In the genomic region with DNA sequence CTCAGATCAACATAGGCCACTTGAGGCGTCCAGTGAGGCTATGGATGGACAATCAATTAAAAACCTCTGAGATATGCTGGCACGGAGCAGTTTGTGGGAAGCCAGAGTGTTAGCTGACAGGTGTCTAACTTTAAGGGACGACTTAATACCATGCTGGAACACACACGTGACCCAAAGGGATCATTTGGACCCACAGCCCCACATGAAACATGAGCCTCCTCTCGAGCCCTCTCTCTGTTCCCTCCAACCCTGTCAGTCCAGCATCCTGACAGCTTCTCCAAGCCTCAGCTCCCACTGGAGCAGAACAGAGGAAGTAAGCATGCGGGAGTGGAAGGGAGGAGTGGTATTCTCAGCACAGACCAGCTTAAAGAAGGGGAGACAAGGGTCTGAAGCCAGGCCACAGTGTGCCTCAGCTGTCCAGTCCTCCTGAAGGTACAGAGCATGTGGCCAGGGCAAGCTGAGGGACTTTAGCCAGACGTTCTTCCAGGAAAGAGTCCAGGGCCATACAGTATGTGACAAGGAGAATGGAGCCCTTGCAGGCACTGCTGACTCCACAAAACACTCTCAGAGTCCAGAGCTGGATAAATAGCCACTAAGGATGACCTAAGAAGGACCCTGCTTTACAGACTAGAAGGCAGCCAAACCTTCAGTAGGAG, we compare ENCODE assay signal across 22 mouse cellular contexts. TPM values are rescaled to one million over a fixed set of nuclear protein-coding genes. Genes with fewer than 3 reads are reported as not detected.
DNase-seq lines count a peak whose midpoint lies in the region; ATAC-seq and TF ChIP-seq lines count a peak whose summit lies in the region.
"Had no signal": no experiment of that assay in that cellular context is flagged by ENCODE, and none has a peak within 500 bp of the region (broad histone marks: within the 10 kb centered on the region; RNA-seq: fewer than 3 reads in every experiment).

No protein-coding gene starts in this region.

- WGBS in intestine, embryonic 16.5 days, result 49% methylated on average over 7 of the region's 7 CpGs
- WGBS in intestine, embryonic 15.5 days, result 49% methylated on average over 7 of the region's 7 CpGs
- 39% methylated on average over 7 of the region's 7 CpGs for WGBS in limb, embryonic 14.5 days
- WGBS in limb, embryonic 10.5 days, result 61% methylated on average over 7 of the region's 7 CpGs
- WGBS in stomach, embryonic 16.5 days, result 44% methylated on average over 7 of the region's 7 CpGs

- H3K9ac ChIP-seq in intestine, embryonic 16.5 days (ENCODE audit: low read depth, low read length), result no peak overlapping the region
- H3K9ac ChIP-seq in intestine, embryonic 15.5 days, result no peak overlapping the region
- H3K9ac ChIP-seq in limb, embryonic 14.5 days (ENCODE audit: low read depth, low read length, severe bottlenecking), result no peak overlapping the region
- no peak overlapping the region for H3K9ac ChIP-seq in stomach, embryonic 16.5 days (ENCODE audit: low read length)
- H3K9ac ChIP-seq: limb, embryonic 12.5 days; liver, embryonic 13.5 days; lung, embryonic 15.5 days; midbrain, embryonic 15.5 days had no signal

- peaks cover 19% of the 10 kb centered on the region for H3K4me1 ChIP-seq in intestine, embryonic 16.5 days (ENCODE audit: control insufficient read depth, insufficient read depth, low read length)
- H3K4me1 ChIP-seq in intestine, embryonic 15.5 days (replicated peaks), result peaks cover 19% of the 10 kb centered on the region
- H3K4me1 ChIP-seq in limb, embryonic 14.5 days (ENCODE audit: control insufficient read depth, insufficient read depth, low read length), result peaks cover 4% of the 10 kb centered on the region
- H3K4me1 ChIP-seq in limb, embryonic 10.5 days, result peaks cover 25% of the 10 kb centered on the region
- H3K4me1 ChIP-seq in stomach, embryonic 16.5 days (ENCODE audit: control insufficient read depth, insufficient read depth, low read length), result peaks cover 16% of the 10 kb centered on the region

- peak; percentile 80 for DNase-seq in heart, adult 11 months
- no peak for DNase-seq in heart, postnatal 4 days
- no peak for DNase-seq in limb, embryonic 14.5 days (ENCODE audit: low spot score)
- DNase-seq in limb, embryonic 10.5 days (ENCODE audit: low spot score), result no peak
- no peak for DNase-seq in adipocyte (ENCODE audit: low spot score)
- DNase-seq: adrenal gland, postnatal 25 days; cerebellum, adult 11-12 months; cerebellum, postnatal 25 days; embryo, embryonic 11 days; kidney, postnatal 14 days; liver, embryonic 13.5 days; right cerebral cortex, postnatal 14 days had no signal

- H3K36me3 ChIP-seq in intestine, embryonic 16.5 days (ENCODE audit: control insufficient read depth, insufficient read depth, low read length), result no peaks in the 10 kb centered on the region
- H3K36me3 ChIP-seq in intestine, embryonic 15.5 days, result no peaks in the 10 kb centered on the region
- no peaks in the 10 kb centered on the region for H3K36me3 ChIP-seq in limb, embryonic 14.5 days (ENCODE audit: control insufficient read depth, insufficient read depth, low read length)
- no peaks in the 10 kb centered on the region for H3K36me3 ChIP-seq in limb, embryonic 10.5 days
- H3K36me3 ChIP-seq in stomach, embryonic 16.5 days (ENCODE audit: control insufficient read depth, insufficient read depth, low read length), result no peaks in the 10 kb centered on the region
- H3K36me3 ChIP-seq: G1E; limb, embryonic 12.5 days; liver, embryonic 13.5 days; lung, embryonic 15.5 days had no signal

- no peaks in the 10 kb centered on the region for H3K9me3 ChIP-seq in intestine, embryonic 16.5 days (ENCODE audit: control insufficient read depth, low read length)
- no peaks in the 10 kb centered on the region for H3K9me3 ChIP-seq in intestine, embryonic 15.5 days
- H3K9me3 ChIP-seq in limb, embryonic 14.5 days (ENCODE audit: control insufficient read depth, low read length), result no peaks in the 10 kb centered on the region
- no peaks in the 10 kb centered on the region for H3K9me3 ChIP-seq in limb, embryonic 10.5 days (replicated peaks)
- no peaks in the 10 kb centered on the region for H3K9me3 ChIP-seq in stomach, embryonic 16.5 days (replicated peaks; ENCODE audit: control insufficient read depth, low read length)
- H3K9me3 ChIP-seq: limb, embryonic 12.5 days; liver, embryonic 13.5 days; lung, embryonic 15.5 days; midbrain, embryonic 15.5 days had no signal

- no peaks in the 10 kb centered on the region for H3K27me3 ChIP-seq in intestine, embryonic 16.5 days (replicated peaks; ENCODE audit: control insufficient read depth, insufficient read depth, low read length)
- no peaks in the 10 kb centered on the region for H3K27me3 ChIP-seq in intestine, embryonic 15.5 days (replicated peaks)
- no peaks in the 10 kb centered on the region for H3K27me3 ChIP-seq in limb, embryonic 14.5 days (ENCODE audit: control insufficient read depth, insufficient read depth, low read length)
- H3K27me3 ChIP-seq in limb, embryonic 10.5 days (ENCODE audit: low read depth, poor library complexity, severe bottlenecking), result no peaks in the 10 kb centered on the region
- no peaks in the 10 kb centered on the region for H3K27me3 ChIP-seq in stomach, embryonic 16.5 days (ENCODE audit: control insufficient read depth, insufficient read depth, low read length)
- H3K27me3 ChIP-seq: limb, embryonic 12.5 days; liver, embryonic 13.5 days; lung, embryonic 15.5 days; midbrain, embryonic 15.5 days had no signal

- H3K27ac ChIP-seq in intestine, embryonic 16.5 days (ENCODE audit: low read length), result 0 out of 2 replicates have a peak overlapping the region, but pooled peaks have one; percentile 8
- H3K27ac ChIP-seq in intestine, embryonic 15.5 days, result no peak overlapping the region
- H3K27ac ChIP-seq in limb, embryonic 14.5 days (replicated peaks; ENCODE audit: low read depth, low read length), result no peak overlapping the region
- no peak overlapping the region for H3K27ac ChIP-seq in limb, embryonic 10.5 days
- H3K27ac ChIP-seq in stomach, embryonic 16.5 days (ENCODE audit: low read length), result no peak overlapping the region
- H3K27ac ChIP-seq: limb, embryonic 12.5 days; liver, embryonic 13.5 days; lung, embryonic 15.5 days; midbrain, embryonic 15.5 days had no signal

- H3K4me3 ChIP-seq in intestine, embryonic 16.5 days (ENCODE audit: low read length), result no peak overlapping the region
- no peak overlapping the region for H3K4me3 ChIP-seq in intestine, embryonic 15.5 days (replicated peaks)
- H3K4me3 ChIP-seq in limb, embryonic 14.5 days (replicated peaks; ENCODE audit: low read length), result no peak overlapping the region
- no peak overlapping the region for H3K4me3 ChIP-seq in limb, embryonic 10.5 days
- H3K4me3 ChIP-seq in stomach, embryonic 16.5 days (replicated peaks; ENCODE audit: low read length), result no peak overlapping the region
- H3K4me3 ChIP-seq: limb, embryonic 12.5 days; liver, embryonic 13.5 days; lung, embryonic 15.5 days; midbrain, embryonic 15.5 days had no signal

- no peak for TF ChIP-seq POLR2A in limb, embryonic 14.5 days (IDR thresholded peaks at IDR 0.05; ENCODE audit: borderline replicate concordance, extremely low read depth, insufficient read depth, insufficient read length)

- peak overlapping the region; percentile 45 for H3K4me2 ChIP-seq in intestine, embryonic 16.5 days (ENCODE audit: low read depth, low read length)
- H3K4me2 ChIP-seq in intestine, embryonic 15.5 days (replicated peaks), result no peak overlapping the region; the same call in 1 of the 2 replicates
- no peak overlapping the region for H3K4me2 ChIP-seq in limb, embryonic 14.5 days (replicated peaks; ENCODE audit: low read depth, low read length, severe bottlenecking)
- H3K4me2 ChIP-seq in stomach, embryonic 16.5 days (ENCODE audit: low read depth, low read length), result peak overlapping the region; percentile 43; the same call in 1 of the 2 replicates
- H3K4me2 ChIP-seq: limb, embryonic 12.5 days; lung, embryonic 15.5 days; midbrain, embryonic 15.5 days had no signal

- no peak for ATAC-seq in intestine, embryonic 16.5 days
- no peak for ATAC-seq in intestine, embryonic 15.5 days
- ATAC-seq in limb, embryonic 14.5 days (ENCODE audit: low FRiP score, low read depth), result peak; percentile 50; the same call in 1 of the 2 replicates
- ATAC-seq in stomach, embryonic 16.5 days (ENCODE audit: insufficient read depth, low FRiP score), result no peak
- ATAC-seq: activated CD4-positive, CD25-positive, alpha-beta regulatory T cell, adult 4 months; midbrain, embryonic 15.5 days had no signal

RNA-seq across cellular contexts. Expression of a gene that starts 57.4 kb away (rescaled TPM):
- total RNA-seq in heart, postnatal 4 days (2021), result under 1 TPM; 0.67 to 0.99 TPM
- polyA plus RNA-seq in intestine, embryonic 16.5 days (2015; fragmentation: Nextera tagmentation; extraction: Ambion mirVana), result 4.0 and 4.4 TPM in 2 replicates
- polyA plus RNA-seq in intestine, embryonic 15.5 days (2015; fragmentation: Nextera tagmentation; extraction: Ambion mirVana), result 4.5 and 6.2 TPM in 2 replicates
- polyA plus RNA-seq in limb, embryonic 14.5 days (2012; rRNA removed), result 11.6 and 14.6 TPM in 2 replicates
- polyA plus RNA-seq in limb, embryonic 14.5 days (2014; fragmentation: Nextera tagmentation; extraction: Ambion mirVana), result 9.3 and 15.8 TPM in 2 replicates
- 0.08 and 0.15 TPM in 2 replicates for polyA plus RNA-seq in limb, embryonic 10.5 days (2016; fragmentation: Nextera tagmentation; extraction: Ambion mirVana)
- 4.9 and 7.1 TPM in 2 replicates for polyA plus RNA-seq in stomach, embryonic 16.5 days (2015; fragmentation: Nextera tagmentation; extraction: Ambion mirVana)
- total RNA-seq: granulocyte monocyte progenitor cell, adult 5-6 weeks; neutrophil, adult 5-6 weeks had no signal
- polyA plus RNA-seq: activated CD4-positive, CD25-positive, alpha-beta regulatory T cell, adult 4 months; G1E had no signal

Comparison
In these comparisons a context has a peak if more than half of its experiments do, and no peak if none do; other contexts are left out.
1. H3K4me2 ChIP-seq: peak in intestine, embryonic 16.5 days (single experiment) and stomach, embryonic 16.5 days (single experiment); none in intestine, embryonic 15.5 days (single experiment) and limb, embryonic 14.5 days (single experiment).